Comparison of ENCODE assay signal across 8 mouse cellular contexts in genomic region chr1:40325711-40326327, GRCm38 (mm10). TPM values are rescaled to one million over a fixed set of nuclear protein-coding genes. Genes with fewer than 3 reads are reported as not detected.
DNase-seq lines count a peak whose midpoint lies in the region; ATAC-seq and TF ChIP-seq lines count a peak whose summit lies in the region.

No protein-coding gene starts in this region.

- no peak for TF ChIP-seq CTCF in ES-Bruce4 (IDR thresholded peaks at IDR 0.05; ENCODE audit: low read depth, low read length)

- TF ChIP-seq POLR2A in ES-Bruce4 (IDR thresholded peaks at IDR 0.05; ENCODE audit: insufficient read depth, low read length) = no peak

- DNase-seq in gastrocnemius, adult 18-20 months (ENCODE audit: low spot score) = peak; percentile 7
- no peak for DNase-seq in gastrocnemius, postnatal 25 days
- peak; percentile 16 for DNase-seq in gastrocnemius, postnatal 10 days
- DNase-seq in T-cell, adult 2 months (ENCODE audit: low spot score) = no peak
- no peak for DNase-seq in adrenal gland, postnatal 4 days (ENCODE audit: low spot score in 2 of 2)
- no peak for DNase-seq in right cerebral cortex, postnatal 14 days

- 20% methylated on average over 29 of the region's 29 CpGs for WGBS in liver, embryonic 16.5 days (ENCODE audit: insufficient replicate concordance)

- no peak overlapping the region for H3K27ac ChIP-seq in ES-Bruce4 (ENCODE audit: insufficient read depth, low read length)
- H3K27ac ChIP-seq in liver, embryonic 16.5 days (ENCODE audit: low read length) = no peak overlapping the region

- no peaks in the 10 kb centered on the region; the same call in 1 of the 2 replicates for H3K27me3 ChIP-seq in ES-Bruce4 (ENCODE audit: control insufficient read depth, insufficient read depth, low read length, poor library complexity, severe bottlenecking)
- H3K27me3 ChIP-seq in liver, embryonic 16.5 days (ENCODE audit: control insufficient read depth, insufficient read depth, low read depth, low read length) = peaks cover 7% of the 10 kb centered on the region

- ATAC-seq in liver, embryonic 16.5 days (ENCODE audit: low read depth) = no peak; the same call in 1 of the 2 replicates

- H3K9me3 ChIP-seq in ES-Bruce4 (replicated peaks; ENCODE audit: control insufficient read depth, insufficient read depth, low read length, poor library complexity, severe bottlenecking) = no peaks in the 10 kb centered on the region
- no peaks in the 10 kb centered on the region for H3K9me3 ChIP-seq in liver, embryonic 16.5 days (replicated peaks; ENCODE audit: control insufficient read depth, low read length)

- H3K36me3 ChIP-seq in ES-Bruce4 (ENCODE audit: control insufficient read depth, insufficient read depth, low read length, poor library complexity, severe bottlenecking) = no peaks in the 10 kb centered on the region
- H3K36me3 ChIP-seq in liver, embryonic 16.5 days (ENCODE audit: control insufficient read depth, insufficient read depth) = no peaks in the 10 kb centered on the region

- H3K4me1 ChIP-seq in ES-Bruce4 (ENCODE audit: control insufficient read depth, insufficient read depth, low read length) = no peaks in the 10 kb centered on the region
- peaks cover 20% of the 10 kb centered on the region for H3K4me1 ChIP-seq in liver, embryonic 16.5 days (ENCODE audit: control insufficient read depth, low read depth, low read length)

- peak overlapping the region; percentile 45 for H3K4me3 ChIP-seq in ES-Bruce4 (ENCODE audit: low read depth, low read length)
- H3K4me3 ChIP-seq in liver, embryonic 16.5 days (ENCODE audit: low read depth, low read length) = peak overlapping the region; percentile 55

- peak overlapping the region; percentile 67 for H3K4me2 ChIP-seq in liver, embryonic 16.5 days (ENCODE audit: low read depth, low read length)

- H3K9ac ChIP-seq in ES-Bruce4 (ENCODE audit: low read depth, poor library complexity, severe bottlenecking) = peak overlapping the region; percentile 8; the same call in 1 of the 2 replicates
- H3K9ac ChIP-seq in liver, embryonic 16.5 days (ENCODE audit: low read depth, low read length) = peak overlapping the region; percentile 51

- TF ChIP-seq EP300 in ES-Bruce4 (IDR thresholded peaks at IDR 0.05; ENCODE audit: insufficient read depth, low read depth, low read length) = no peak

RNA-seq across cellular contexts. Expression of gene Il1rl2, which starts 1.4 kb away (rescaled TPM):
- total RNA-seq in gastrocnemius, adult 18-20 months (2021) = under 1 TPM; 0.94 to 1.00 TPM
- 1 to 10 TPM; 1.6 to 3.3 TPM for total RNA-seq in gastrocnemius, postnatal 25 days (2021)
- 0.30 and 0.46 TPM in 2 replicates for polyA plus RNA-seq in ES-Bruce4 (2011; ENCODE audit: insufficient read depth, insufficient read length, low read depth, missing spikeins)
- 1 to 10 TPM; 5.9 to 6.4 TPM for total RNA-seq in gastrocnemius, postnatal 10 days (2021)
- polyA plus RNA-seq in liver, embryonic 16.5 days (2015; fragmentation: Nextera tagmentation; extraction: Ambion mirVana) = 1.2 and 1.5 TPM in 2 replicates
- total RNA-seq in adrenal gland, postnatal 4 days (2021) = 1 to 10 TPM; 4.5 to 5.8 TPM

Comparison
In these comparisons a context has a peak if more than half of its experiments do, and no peak if none do; other contexts are left out.
1. DNase-seq: peak in gastrocnemius, adult 18-20 months (single experiment) and gastrocnemius, postnatal 10 days (single experiment); none in gastrocnemius, postnatal 25 days (single experiment), T-cell, adult 2 months (single experiment), adrenal gland, postnatal 4 days (0 of 2) and right cerebral cortex, postnatal 14 days (single experiment).